Mouse (Mus musculus): Measurements from ENCODE around the gene Pde4dip. TPM values are rescaled to one million over a fixed set of nuclear protein-coding genes. Genes with fewer than 3 reads are reported as not detected.

Gene Pde4dip
- polyA plus RNA-seq (2014; fragmentation: Nextera tagmentation; extraction: Ambion mirVana), result 23.3 and 29.2 TPM in 2 replicates

- WGBS, result 2% methylated on average over 44 of the region's 44 CpGs
- Histone ChIP-seq H3K27ac (replicated peaks; ENCODE audit: low read depth, low read length) (no peak within 1 kb of the TSS), H3K9ac (ENCODE audit: low read length) (peak within 1 kb of the TSS; percentile 60), H3K27me3 (ENCODE audit: control insufficient read depth, insufficient read depth, low read length) (peaks cover 22% of the 10 kb centered on the region), H3K4me2 (ENCODE audit: low read depth, severe bottlenecking) (peak within 1 kb of the TSS; percentile 95), H3K4me3 (ENCODE audit: low read depth, low read length) (peak within 1 kb of the TSS; percentile 42), H3K36me3 (ENCODE audit: control insufficient read depth, insufficient read depth, low read length) (no peaks in the 10 kb centered on the region), H3K4me1 (ENCODE audit: control insufficient read depth, insufficient read depth, low read length) (peaks cover 2% of the 10 kb centered on the region; the same call in 1 of the 2 replicates), H3K9me3 (ENCODE audit: control insufficient read depth, low read length) (no peaks in the 10 kb centered on the region)
- DNase-seq (ENCODE audit: low spot score) (peak; percentile 55), ATAC-seq (ENCODE audit: insufficient number of reproducible peaks, low FRiP score, low TSS enrichment, low read depth) (peak; percentile 47; the same call in 1 of the 2 replicates)
Observed at GRCm38 (mm10) chr3:97888168-97888901, at the start of gene Pde4dip. Gene Pde4dip (minus strand): TSS chr3:97888707.

- no peaks in the 10 kb centered on the region for H3K36me3 ChIP-seq (ENCODE audit: control insufficient read depth, insufficient read depth, low read length)
- H3K9ac ChIP-seq (ENCODE audit: low read length), result no peak overlapping the region
- H3K4me3 ChIP-seq (ENCODE audit: low read depth, low read length), result no peak overlapping the region
- no peak for DNase-seq (ENCODE audit: low spot score)
- no peak for ATAC-seq (ENCODE audit: insufficient number of reproducible peaks, low FRiP score, low TSS enrichment, low read depth)
- no peaks in the 10 kb centered on the region for H3K9me3 ChIP-seq (ENCODE audit: control insufficient read depth, low read length)
- H3K4me1 ChIP-seq (ENCODE audit: control insufficient read depth, insufficient read depth, low read length), result peaks cover 38% of the 10 kb centered on the region
- H3K4me2 ChIP-seq (ENCODE audit: low read depth, severe bottlenecking), result no peak overlapping the region
- 76% methylated on average over 6 of the region's 6 CpGs for WGBS
- no peaks in the 10 kb centered on the region for H3K27me3 ChIP-seq (ENCODE audit: control insufficient read depth, insufficient read depth, low read length)
- H3K27ac ChIP-seq (replicated peaks; ENCODE audit: low read depth, low read length), result no peak overlapping the region
Observed at GRCm38 (mm10) chr3:97937945-97938266, 49.4 kb upstream of the Pde4dip start.

GRCm38 (mm10) chr3:97937068-97937944 lies 48.8 kb upstream of the Pde4dip start:
- 62% methylated on average over 17 of the region's 17 CpGs for WGBS
- DNase-seq (ENCODE audit: low spot score) (no peak), ATAC-seq (ENCODE audit: insufficient number of reproducible peaks, low FRiP score, low TSS enrichment, low read depth) (no peak)
- H3K27ac ChIP-seq (replicated peaks; ENCODE audit: low read depth, low read length), result no peak overlapping the region
- H3K27me3 ChIP-seq (ENCODE audit: control insufficient read depth, insufficient read depth, low read length), result no peaks in the 10 kb centered on the region
- peaks cover 38% of the 10 kb centered on the region for H3K4me1 ChIP-seq (ENCODE audit: control insufficient read depth, insufficient read depth, low read length)
- no peak overlapping the region for H3K4me3 ChIP-seq (ENCODE audit: low read depth, low read length)
- H3K4me2 ChIP-seq (ENCODE audit: low read depth, severe bottlenecking), result no peak overlapping the region
- no peaks in the 10 kb centered on the region for H3K9me3 ChIP-seq (ENCODE audit: control insufficient read depth, low read length)
- H3K9ac ChIP-seq (ENCODE audit: low read length), result no peak overlapping the region
- H3K36me3 ChIP-seq (ENCODE audit: control insufficient read depth, insufficient read depth, low read length), result no peaks in the 10 kb centered on the region

GRCm38 (mm10) chr3:97934331-97935300 lies 46.1 kb upstream of the Pde4dip start:
- DNase-seq (ENCODE audit: low spot score), result no peak
- 68% methylated on average over 6 of the region's 6 CpGs for WGBS
- Histone ChIP-seq H3K27me3 (ENCODE audit: control insufficient read depth, insufficient read depth, low read length) (peaks cover 3% of the 10 kb centered on the region; the same call in 1 of the 2 replicates), H3K9me3 (ENCODE audit: control insufficient read depth, low read length) (no peaks in the 10 kb centered on the region), H3K36me3 (ENCODE audit: control insufficient read depth, insufficient read depth, low read length) (no peaks in the 10 kb centered on the region), H3K27ac (replicated peaks; ENCODE audit: low read depth, low read length) (no peak overlapping the region), H3K9ac (ENCODE audit: low read length) (no peak overlapping the region), H3K4me2 (ENCODE audit: low read depth, severe bottlenecking) (no peak overlapping the region), H3K4me3 (ENCODE audit: low read depth, low read length) (no peak overlapping the region), H3K4me1 (ENCODE audit: control insufficient read depth, insufficient read depth, low read length) (peaks cover 30% of the 10 kb centered on the region)
- peak; percentile 52; the same call in 1 of the 2 replicates for ATAC-seq (ENCODE audit: insufficient number of reproducible peaks, low FRiP score, low TSS enrichment, low read depth)

- 72% methylated on average over 5 of the region's 5 CpGs for WGBS
- peaks cover 3% of the 10 kb centered on the region; the same call in 1 of the 2 replicates for H3K27me3 ChIP-seq (ENCODE audit: control insufficient read depth, insufficient read depth, low read length)
- H3K27ac ChIP-seq (replicated peaks; ENCODE audit: low read depth, low read length), result no peak overlapping the region
- no peak overlapping the region for H3K4me2 ChIP-seq (ENCODE audit: low read depth, severe bottlenecking)
- DNase-seq (ENCODE audit: low spot score) (no peak), ATAC-seq (ENCODE audit: insufficient number of reproducible peaks, low FRiP score, low TSS enrichment, low read depth) (no peak)
- no peak overlapping the region for H3K9ac ChIP-seq (ENCODE audit: low read length)
- H3K36me3 ChIP-seq (ENCODE audit: control insufficient read depth, insufficient read depth, low read length), result no peaks in the 10 kb centered on the region
- peaks cover 27% of the 10 kb centered on the region for H3K4me1 ChIP-seq (ENCODE audit: control insufficient read depth, insufficient read depth, low read length)
- H3K9me3 ChIP-seq (ENCODE audit: control insufficient read depth, low read length), result no peaks in the 10 kb centered on the region
- H3K4me3 ChIP-seq (ENCODE audit: low read depth, low read length), result no peak overlapping the region
Observed at GRCm38 (mm10) chr3:97933811-97934210, 45.3 kb upstream of the Pde4dip start.

- DNase-seq (ENCODE audit: low spot score) (no peak), ATAC-seq (ENCODE audit: insufficient number of reproducible peaks, low FRiP score, low TSS enrichment, low read depth) (no peak)
- H3K4me1 ChIP-seq (ENCODE audit: control insufficient read depth, insufficient read depth, low read length), result peaks cover 27% of the 10 kb centered on the region
- WGBS, result 14% methylated on average over 6 of the region's 6 CpGs
- H3K4me3 ChIP-seq (ENCODE audit: low read depth, low read length), result no peak overlapping the region
- H3K27ac ChIP-seq (replicated peaks; ENCODE audit: low read depth, low read length), result no peak overlapping the region
- no peaks in the 10 kb centered on the region for H3K36me3 ChIP-seq (ENCODE audit: control insufficient read depth, insufficient read depth, low read length)
- no peaks in the 10 kb centered on the region for H3K9me3 ChIP-seq (ENCODE audit: control insufficient read depth, low read length)
- peaks cover 3% of the 10 kb centered on the region; the same call in 1 of the 2 replicates for H3K27me3 ChIP-seq (ENCODE audit: control insufficient read depth, insufficient read depth, low read length)
- H3K4me2 ChIP-seq (ENCODE audit: low read depth, severe bottlenecking), result no peak overlapping the region
- no peak overlapping the region for H3K9ac ChIP-seq (ENCODE audit: low read length)
Observed at GRCm38 (mm10) chr3:97933251-97933650, 44.7 kb upstream of the Pde4dip start.

GRCm38 (mm10) chr3:97932771-97933170 lies 44.3 kb upstream of the Pde4dip start:
- peaks cover 3% of the 10 kb centered on the region; the same call in 1 of the 2 replicates for H3K27me3 ChIP-seq (ENCODE audit: control insufficient read depth, insufficient read depth, low read length)
- no peak overlapping the region for H3K4me3 ChIP-seq (ENCODE audit: low read depth, low read length)
- no peaks in the 10 kb centered on the region for H3K36me3 ChIP-seq (ENCODE audit: control insufficient read depth, insufficient read depth, low read length)
- ATAC-seq (ENCODE audit: insufficient number of reproducible peaks, low FRiP score, low TSS enrichment, low read depth) (no peak), DNase-seq (ENCODE audit: low spot score) (no peak)
- H3K4me2 ChIP-seq (ENCODE audit: low read depth, severe bottlenecking), result peak overlapping the region; percentile 29; the same call in 1 of the 2 replicates
- WGBS, result 38% methylated on average over 11 of the region's 11 CpGs
- H3K27ac ChIP-seq (replicated peaks; ENCODE audit: low read depth, low read length), result no peak overlapping the region
- no peaks in the 10 kb centered on the region for H3K9me3 ChIP-seq (ENCODE audit: control insufficient read depth, low read length)
- H3K4me1 ChIP-seq (ENCODE audit: control insufficient read depth, insufficient read depth, low read length), result peaks cover 27% of the 10 kb centered on the region
- H3K9ac ChIP-seq (ENCODE audit: low read length), result no peak overlapping the region
